Mouse (Mus musculus): ENCODE measurements around the gene Tiam2. TPM values are rescaled to one million over a fixed set of nuclear protein-coding genes. Genes with fewer than 3 reads are reported as not detected.

Tiam2 gene
- 0.38 and 0.43 TPM in 2 replicates for polyA plus RNA-seq (2012; ENCODE audit: insufficient read depth, insufficient read length, missing spikeins)

DNA sequence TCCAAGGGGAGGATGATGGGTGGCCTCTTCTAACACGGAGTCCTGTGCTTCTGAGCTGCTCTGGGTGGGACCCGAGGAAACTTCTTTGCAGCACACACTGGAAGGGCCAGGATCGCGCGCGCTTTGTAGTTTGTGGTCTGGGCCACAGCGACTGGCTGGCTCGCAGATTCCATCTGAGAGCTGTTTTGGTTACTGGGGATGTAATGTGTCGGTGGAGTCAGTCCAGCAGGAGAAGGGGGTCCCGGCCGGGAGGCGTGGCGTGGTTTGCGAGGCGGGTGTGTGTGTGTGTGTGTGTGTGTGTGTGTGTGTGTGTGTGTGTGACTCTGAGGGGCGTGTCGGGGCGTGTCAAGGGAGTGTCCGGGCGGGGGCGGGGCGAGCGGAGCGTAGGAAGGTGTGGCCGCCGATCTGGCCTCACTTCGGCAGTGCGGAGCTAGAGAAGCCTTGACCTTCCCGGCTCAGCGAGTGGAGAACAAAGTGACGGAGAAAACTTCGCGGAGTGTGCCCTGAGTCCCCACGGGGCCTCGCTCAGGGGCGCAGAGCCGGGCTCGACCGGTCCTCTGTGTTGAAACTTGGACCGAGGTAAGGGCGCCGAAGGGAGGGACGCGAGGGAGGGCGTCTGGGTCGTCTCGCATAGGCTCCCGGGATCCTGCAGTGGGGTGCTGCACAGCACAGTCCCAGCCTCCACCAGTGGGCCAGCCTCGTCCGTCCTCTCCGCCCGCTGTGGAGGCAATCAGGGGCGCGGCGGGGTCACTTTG lies at the start of gene Tiam2:
Gene Tiam2, plus strand, starts transcription at position 426 of the 755 bp plus-strand sequence.
- TF ChIP-seq POLR2A (IDR thresholded peaks at IDR 0.05; ENCODE audit: borderline replicate concordance, low read depth, low read length): no peak
- TF ChIP-seq CTCF (IDR thresholded peaks at IDR 0.05; ENCODE audit: low read depth, low read length): no peak

DNA sequence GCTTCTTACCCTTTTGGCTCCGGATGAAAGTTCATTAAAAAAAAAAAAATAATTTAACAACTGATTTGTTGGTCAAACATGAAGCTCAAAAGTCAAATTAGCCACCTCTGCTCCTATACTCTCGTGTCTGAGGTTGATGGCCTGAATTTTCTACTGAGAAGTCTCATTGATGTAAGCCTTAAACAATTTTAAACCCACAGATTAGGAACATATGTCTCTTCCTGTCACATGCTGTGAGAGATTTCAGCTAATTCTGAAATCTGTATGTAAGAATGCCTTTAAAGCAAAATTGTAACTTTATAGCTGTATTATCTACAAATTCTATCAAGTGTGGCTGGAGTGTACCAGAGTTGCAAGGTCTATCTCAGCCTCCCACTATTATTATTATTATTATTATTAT lies 46.1 kb upstream of the Tiam2 start:
- no peak for TF ChIP-seq POLR2A (IDR thresholded peaks at IDR 0.05; ENCODE audit: borderline replicate concordance, low read depth, low read length)
- Histone ChIP-seq H3K4me3 (ENCODE audit: insufficient read depth, low read length) (no peak overlapping the region), H3K4me1 (ENCODE audit: control insufficient read depth, insufficient read depth, low read length) (no peaks in the 10 kb centered on the region), H3K27ac (ENCODE audit: insufficient read depth, low read depth, low read length) (no peak overlapping the region)

More for the DNA sequence above, at the start of gene Tiam2:
- Histone ChIP-seq H3K4me3 (ENCODE audit: insufficient read depth, low read length) (peak within 1 kb of the TSS; percentile 67), H3K4me1 (ENCODE audit: control insufficient read depth, insufficient read depth, low read length) (no peaks in the 10 kb centered on the region), H3K27ac (ENCODE audit: insufficient read depth, low read depth, low read length) (no peak within 1 kb of the TSS)

DNA sequence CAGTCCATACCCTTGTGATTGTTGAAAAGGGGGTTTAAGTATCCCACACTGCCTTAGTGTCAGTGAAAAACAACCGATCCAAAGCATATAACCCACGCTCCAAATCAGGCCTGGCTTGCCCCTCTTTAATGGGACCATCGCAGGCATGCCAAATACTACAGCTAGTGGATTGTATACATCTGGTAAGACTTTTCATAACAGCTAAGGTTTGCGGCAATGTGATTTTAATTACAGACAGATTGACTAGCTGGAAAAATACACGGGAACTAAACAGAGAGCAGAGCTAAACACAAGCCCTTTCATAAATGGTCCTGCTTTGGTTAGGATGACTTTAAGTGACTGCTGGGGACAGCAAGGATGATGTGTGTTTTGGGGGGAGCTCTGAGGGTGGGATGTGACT lies 44.4 kb upstream of the Tiam2 start:
- TF ChIP-seq POLR2A (IDR thresholded peaks at IDR 0.05; ENCODE audit: borderline replicate concordance, low read depth, low read length) (no peak), CTCF (IDR thresholded peaks at IDR 0.05; ENCODE audit: low read depth, low read length) (no peak)
- no peak overlapping the region for H3K27ac ChIP-seq (ENCODE audit: insufficient read depth, low read depth, low read length)
- H3K4me1 ChIP-seq (ENCODE audit: control insufficient read depth, insufficient read depth, low read length): no peaks in the 10 kb centered on the region
- no peak overlapping the region for H3K4me3 ChIP-seq (ENCODE audit: insufficient read depth, low read length)

DNA sequence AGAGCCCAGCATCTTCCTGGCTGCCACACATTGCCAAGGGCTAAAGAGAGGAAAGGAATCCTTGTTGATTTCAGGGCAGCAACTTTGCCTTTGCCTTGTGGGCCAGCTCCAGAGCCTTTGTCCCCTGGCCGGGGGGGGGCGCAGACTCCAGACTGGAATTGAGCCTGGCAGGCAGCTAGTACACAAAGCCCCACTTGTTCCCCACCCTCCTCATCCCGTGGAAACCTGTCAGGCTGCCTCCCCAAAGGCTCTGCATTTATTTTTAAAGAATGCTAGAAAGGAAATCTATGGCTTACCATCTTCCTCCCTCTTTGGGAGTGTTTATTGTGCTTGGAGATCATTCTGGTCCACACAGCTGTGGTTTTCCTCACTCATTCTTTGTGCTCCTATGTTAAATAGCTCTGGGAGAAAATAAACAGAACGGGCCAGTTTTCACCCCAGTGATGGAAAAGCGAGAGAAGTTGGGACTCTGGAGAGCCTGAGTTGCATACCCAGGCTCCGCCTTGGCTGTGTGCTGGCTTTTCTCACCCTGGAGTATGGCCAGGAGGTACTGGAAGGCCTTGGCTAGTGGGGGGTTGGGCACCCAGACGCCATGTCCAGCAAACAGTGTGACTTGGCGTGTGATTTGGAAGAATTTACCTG lies 41.2 kb upstream of the Tiam2 start:
- Histone ChIP-seq H3K4me1 (ENCODE audit: control insufficient read depth, insufficient read depth, low read length) (peaks cover 2% of the 10 kb centered on the region; the same call in 1 of the 2 replicates), H3K27ac (ENCODE audit: insufficient read depth, low read depth, low read length) (no peak overlapping the region), H3K4me3 (ENCODE audit: insufficient read depth, low read length) (no peak overlapping the region)
- TF ChIP-seq CTCF (IDR thresholded peaks at IDR 0.05; ENCODE audit: low read depth, low read length) (no peak), POLR2A (IDR thresholded peaks at IDR 0.05; ENCODE audit: borderline replicate concordance, low read depth, low read length) (no peak)

DNA sequence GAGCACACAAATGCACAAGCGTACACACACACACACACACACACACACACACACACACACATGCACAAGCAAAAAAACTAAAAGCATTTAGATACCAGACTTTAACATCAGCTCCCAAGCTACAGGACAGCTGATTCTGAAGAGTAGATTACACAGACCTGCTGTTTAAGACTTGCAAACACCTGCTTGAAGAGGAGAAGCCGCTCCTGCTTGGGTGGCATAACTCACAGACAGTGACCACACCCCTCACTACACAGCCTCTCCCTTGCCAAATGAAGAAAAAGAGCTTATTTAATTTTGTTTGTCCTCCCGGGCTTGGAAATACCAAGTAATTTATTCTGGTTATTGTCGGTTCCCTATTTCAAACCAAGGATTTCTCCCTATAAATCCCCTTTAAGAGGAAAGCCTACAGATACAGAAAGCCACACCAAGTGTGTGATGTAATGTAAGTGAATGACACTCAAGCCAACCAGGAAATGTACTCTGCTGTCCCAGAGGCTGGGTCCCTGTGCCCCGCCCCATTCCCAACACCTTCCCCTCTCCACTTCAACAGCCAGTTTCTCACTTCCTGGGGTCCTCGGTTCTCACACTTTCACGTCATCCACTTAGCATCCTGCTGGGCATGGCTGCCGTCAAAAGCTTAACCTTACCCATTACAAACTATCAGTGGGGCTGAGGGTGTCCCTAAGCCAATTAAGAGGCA lies 40.1 kb upstream of the Tiam2 start:
- no peak for TF ChIP-seq CTCF (IDR thresholded peaks at IDR 0.05; ENCODE audit: low read depth, low read length)
- no peak for TF ChIP-seq POLR2A (IDR thresholded peaks at IDR 0.05; ENCODE audit: borderline replicate concordance, low read depth, low read length)
- H3K4me3 ChIP-seq (ENCODE audit: insufficient read depth, low read length): no peak overlapping the region

DNA sequence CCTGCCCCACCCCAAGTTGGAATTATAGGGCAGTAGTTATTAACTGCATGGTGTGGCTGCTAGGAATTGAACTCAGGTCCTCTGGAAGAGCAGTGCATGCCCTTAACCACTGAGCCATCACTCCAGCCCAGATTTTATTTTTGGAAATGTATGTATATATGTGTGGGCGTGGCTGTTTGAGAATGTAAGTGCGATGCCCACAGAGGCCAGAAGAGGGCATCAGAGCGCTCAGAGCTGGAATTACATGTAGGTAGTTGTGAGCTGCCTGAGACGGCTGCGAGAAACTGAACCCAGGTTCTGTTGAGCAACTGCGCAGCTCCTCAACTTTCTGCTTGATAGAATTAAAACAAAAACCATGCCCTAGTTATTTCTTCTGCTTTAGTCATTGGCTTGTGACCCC lies 38.0 kb upstream of the Tiam2 start:
- Histone ChIP-seq H3K4me1 (ENCODE audit: control insufficient read depth, insufficient read depth, low read length) (peaks cover 2% of the 10 kb centered on the region; the same call in 1 of the 2 replicates), H3K4me3 (ENCODE audit: insufficient read depth, low read length) (no peak overlapping the region), H3K27ac (ENCODE audit: insufficient read depth, low read depth, low read length) (no peak overlapping the region)
- TF ChIP-seq POLR2A (IDR thresholded peaks at IDR 0.05; ENCODE audit: borderline replicate concordance, low read depth, low read length): no peak
- TF ChIP-seq CTCF (IDR thresholded peaks at IDR 0.05; ENCODE audit: low read depth, low read length): peak; percentile 47

More for the DNA sequence above, 40.1 kb upstream of the Tiam2 start:
- Histone ChIP-seq H3K4me1 (ENCODE audit: control insufficient read depth, insufficient read depth, low read length) (peaks cover 2% of the 10 kb centered on the region; the same call in 1 of the 2 replicates), H3K27ac (ENCODE audit: insufficient read depth, low read depth, low read length) (no peak overlapping the region)

DNA sequence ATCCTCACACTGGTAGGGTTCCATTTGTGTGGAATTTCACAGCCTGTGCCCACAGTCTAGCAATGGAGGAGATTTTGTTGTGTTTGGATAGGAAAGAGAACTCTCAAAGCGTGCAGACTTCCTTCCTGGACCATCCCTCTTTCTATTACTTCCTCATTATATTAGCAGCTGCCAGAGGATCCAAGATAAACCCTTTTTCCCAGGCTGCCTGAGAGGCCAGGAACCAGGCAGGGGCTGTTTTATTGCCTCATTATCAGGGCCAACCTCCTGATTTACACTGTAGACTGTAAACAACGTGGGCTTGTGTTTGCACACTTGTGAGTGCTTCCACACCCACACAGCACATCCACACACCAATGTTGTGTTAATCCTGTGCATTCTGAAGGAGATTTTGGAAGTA lies 31.3 kb upstream of the Tiam2 start:
- peaks cover 18% of the 10 kb centered on the region for H3K4me1 ChIP-seq (ENCODE audit: control insufficient read depth, insufficient read depth, low read length)
- no peak overlapping the region for H3K27ac ChIP-seq (ENCODE audit: insufficient read depth, low read depth, low read length)
- TF ChIP-seq POLR2A (IDR thresholded peaks at IDR 0.05; ENCODE audit: borderline replicate concordance, low read depth, low read length) (no peak), CTCF (IDR thresholded peaks at IDR 0.05; ENCODE audit: low read depth, low read length) (no peak)
- H3K4me3 ChIP-seq (ENCODE audit: insufficient read depth, low read length): no peak overlapping the region

DNA sequence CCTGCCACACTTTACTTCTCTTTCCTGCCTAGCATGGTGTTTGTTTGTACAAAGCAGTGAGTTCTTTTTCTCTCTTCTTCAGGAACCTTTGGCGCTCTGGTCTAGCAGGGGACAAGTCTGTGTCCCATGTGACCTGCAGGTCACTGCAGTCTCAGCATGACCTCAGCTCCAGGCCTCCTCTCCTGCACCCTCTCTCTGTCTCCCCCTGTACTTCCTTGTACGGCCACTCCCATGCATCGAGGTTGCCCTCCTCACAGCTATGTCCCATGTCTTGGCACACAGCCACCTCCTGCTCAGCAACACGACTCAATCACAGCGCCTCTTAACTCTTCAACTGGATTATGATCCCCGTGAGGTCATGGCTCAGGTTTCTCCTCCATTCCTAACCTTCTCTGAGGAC lies 26.9 kb upstream of the Tiam2 start:
- H3K4me1 ChIP-seq (ENCODE audit: control insufficient read depth, insufficient read depth, low read length): peaks cover 18% of the 10 kb centered on the region
- no peak for TF ChIP-seq POLR2A (IDR thresholded peaks at IDR 0.05; ENCODE audit: borderline replicate concordance, low read depth, low read length)
- TF ChIP-seq CTCF (IDR thresholded peaks at IDR 0.05; ENCODE audit: low read depth, low read length): no peak
- H3K27ac ChIP-seq (ENCODE audit: insufficient read depth, low read depth, low read length): no peak overlapping the region
- H3K4me3 ChIP-seq (ENCODE audit: insufficient read depth, low read length): no peak overlapping the region

DNA sequence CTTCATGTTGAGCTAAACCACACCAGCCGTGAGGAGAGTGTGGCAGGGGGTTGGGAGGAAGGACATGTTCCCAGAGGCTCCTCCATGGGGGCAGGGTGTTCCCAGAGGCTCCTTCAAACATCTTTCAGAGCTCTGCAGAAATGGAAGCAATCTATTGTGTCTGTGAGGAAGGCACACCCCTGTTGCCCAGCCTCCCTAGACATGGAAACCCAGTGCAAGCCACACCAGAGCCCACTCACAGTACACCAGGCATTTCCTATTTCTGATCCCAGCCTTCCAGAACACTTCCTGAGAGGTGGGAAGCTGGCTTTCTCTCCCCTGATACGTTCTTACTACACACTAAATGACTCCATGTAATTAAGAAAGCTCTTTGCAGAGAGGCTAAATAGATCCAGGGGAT lies 20.4 kb upstream of the Tiam2 start:
- H3K4me1 ChIP-seq (ENCODE audit: control insufficient read depth, insufficient read depth, low read length): no peaks in the 10 kb centered on the region
- H3K4me3 ChIP-seq (ENCODE audit: insufficient read depth, low read length): no peak overlapping the region
- no peak overlapping the region for H3K27ac ChIP-seq (ENCODE audit: insufficient read depth, low read depth, low read length)
- TF ChIP-seq POLR2A (IDR thresholded peaks at IDR 0.05; ENCODE audit: borderline replicate concordance, low read depth, low read length) (no peak), CTCF (IDR thresholded peaks at IDR 0.05; ENCODE audit: low read depth, low read length) (no peak)
